Mouse (Mus musculus): ENCODE data around the gene Spaca9. TPM values are rescaled to one million over a fixed set of nuclear protein-coding genes. Genes with fewer than 3 reads are reported as not detected.

Spaca9 gene
- polyA plus RNA-seq, 1 experiment from 2014 or later, result 3.4 TPM

- H3K9ac ChIP-seq (ENCODE audit: low read depth, low read length), result no peak overlapping the region
- no peak overlapping the region for H3K27ac ChIP-seq (ENCODE audit: low read depth, low read length)
- no peaks in the 10 kb centered on the region for H3K36me3 ChIP-seq (ENCODE audit: control insufficient read depth, insufficient read depth, low read length)
- H3K27me3 ChIP-seq (replicated peaks; ENCODE audit: control insufficient read depth, insufficient read depth, low read length), result no peaks in the 10 kb centered on the region; the same call in 1 of the 2 replicates
- H3K4me1 ChIP-seq (ENCODE audit: control insufficient read depth, insufficient read depth, low read depth, low read length), result peaks cover 9% of the 10 kb centered on the region
- H3K4me3 ChIP-seq (ENCODE audit: low read length), result no peak overlapping the region
- WGBS, result 67% methylated on average over 9 of the region's 9 CpGs
- no peak for ATAC-seq
- no peaks in the 10 kb centered on the region for H3K9me3 ChIP-seq (ENCODE audit: control insufficient read depth, low read length)
- no peak overlapping the region for H3K4me2 ChIP-seq (ENCODE audit: low read length)
Measured at GRCm38 (mm10) chr2:28723912-28724311, 24.4 kb upstream of the Spaca9 start.

DNA sequence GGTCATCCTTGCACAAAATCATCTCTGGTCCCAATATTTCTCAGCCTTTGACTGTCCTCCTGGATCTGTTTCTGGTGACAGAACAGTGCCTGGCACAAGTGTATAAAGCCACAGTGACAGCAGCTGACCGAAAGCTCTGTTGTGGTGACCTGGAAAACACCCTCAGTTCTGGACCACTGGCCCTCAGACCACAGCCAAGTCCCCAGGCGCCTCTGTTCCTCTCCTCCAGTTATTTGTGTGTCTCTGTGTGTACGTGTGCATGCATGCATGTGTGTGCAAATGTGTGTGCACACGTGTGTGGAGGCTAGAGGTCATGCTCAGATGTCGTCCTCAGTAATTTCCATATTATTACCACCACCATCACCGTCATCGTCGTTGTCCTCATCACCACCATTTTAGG, 22.9 kb upstream of the Spaca9 start:
- no peak overlapping the region for H3K9ac ChIP-seq (ENCODE audit: low read depth, low read length)
- peaks cover 2% of the 10 kb centered on the region for H3K4me1 ChIP-seq (ENCODE audit: control insufficient read depth, insufficient read depth, low read depth, low read length)
- no peaks in the 10 kb centered on the region; the same call in 1 of the 2 replicates for H3K27me3 ChIP-seq (replicated peaks; ENCODE audit: control insufficient read depth, insufficient read depth, low read length)
- no peak overlapping the region for H3K4me3 ChIP-seq (ENCODE audit: low read length)
- 92% methylated on average over 8 of the region's 8 CpGs for WGBS
- no peak overlapping the region for H3K27ac ChIP-seq (ENCODE audit: low read depth, low read length)
- ATAC-seq, result no peak
- no peak overlapping the region for H3K4me2 ChIP-seq (ENCODE audit: low read length)
- no peaks in the 10 kb centered on the region for H3K9me3 ChIP-seq (ENCODE audit: control insufficient read depth, low read length)
- no peaks in the 10 kb centered on the region for H3K36me3 ChIP-seq (ENCODE audit: control insufficient read depth, insufficient read depth, low read length)

GRCm38 (mm10) chr2:28713036-28713435, 13.5 kb upstream of the Spaca9 start:
- H3K36me3 ChIP-seq (ENCODE audit: control insufficient read depth, insufficient read depth, low read length), result no peaks in the 10 kb centered on the region
- no peaks in the 10 kb centered on the region for H3K4me1 ChIP-seq (ENCODE audit: control insufficient read depth, insufficient read depth, low read depth, low read length)
- WGBS, result 79% methylated on average over 8 of the region's 8 CpGs
- no peaks in the 10 kb centered on the region for H3K9me3 ChIP-seq (ENCODE audit: control insufficient read depth, low read length)
- no peak overlapping the region for H3K9ac ChIP-seq (ENCODE audit: low read depth, low read length)
- ATAC-seq, result no peak
- H3K27ac ChIP-seq (ENCODE audit: low read depth, low read length), result no peak overlapping the region
- no peak overlapping the region for H3K4me2 ChIP-seq (ENCODE audit: low read length)
- no peaks in the 10 kb centered on the region for H3K27me3 ChIP-seq (replicated peaks; ENCODE audit: control insufficient read depth, insufficient read depth, low read length)
- H3K4me3 ChIP-seq (ENCODE audit: low read length), result no peak overlapping the region

GRCm38 (mm10) chr2:28706787-28707186, 7.3 kb upstream of the Spaca9 start:
- H3K4me2 ChIP-seq (ENCODE audit: low read length), result no peak overlapping the region

GRCm38 (mm10) chr2:28706106-28706636, 6.6 kb upstream of the Spaca9 start:
- no peaks in the 10 kb centered on the region for H3K27me3 ChIP-seq (replicated peaks; ENCODE audit: control insufficient read depth, insufficient read depth, low read length)
- 70% methylated on average over 8 of the region's 8 CpGs for WGBS
- no peak overlapping the region for H3K4me2 ChIP-seq (ENCODE audit: low read length)
- no peak overlapping the region for H3K27ac ChIP-seq (ENCODE audit: low read depth, low read length)
- no peak overlapping the region for H3K9ac ChIP-seq (ENCODE audit: low read depth, low read length)
- no peaks in the 10 kb centered on the region for H3K36me3 ChIP-seq (ENCODE audit: control insufficient read depth, insufficient read depth, low read length)
- H3K4me1 ChIP-seq (ENCODE audit: control insufficient read depth, insufficient read depth, low read depth, low read length), result no peaks in the 10 kb centered on the region
- no peak overlapping the region for H3K4me3 ChIP-seq (ENCODE audit: low read length)
- no peaks in the 10 kb centered on the region for H3K9me3 ChIP-seq (ENCODE audit: control insufficient read depth, low read length)
- ATAC-seq, result no peak

More at GRCm38 (mm10) chr2:28706787-28707186, 7.3 kb upstream of the Spaca9 start:
- H3K27me3 ChIP-seq (replicated peaks; ENCODE audit: control insufficient read depth, insufficient read depth, low read length), result no peaks in the 10 kb centered on the region
- no peak for ATAC-seq
- no peaks in the 10 kb centered on the region for H3K4me1 ChIP-seq (ENCODE audit: control insufficient read depth, insufficient read depth, low read depth, low read length)
- H3K4me3 ChIP-seq (ENCODE audit: low read length), result no peak overlapping the region
- H3K9ac ChIP-seq (ENCODE audit: low read depth, low read length), result no peak overlapping the region
- H3K9me3 ChIP-seq (ENCODE audit: control insufficient read depth, low read length), result no peaks in the 10 kb centered on the region
- 72% methylated on average over 6 of the region's 6 CpGs for WGBS
- H3K27ac ChIP-seq (ENCODE audit: low read depth, low read length), result no peak overlapping the region
- no peaks in the 10 kb centered on the region for H3K36me3 ChIP-seq (ENCODE audit: control insufficient read depth, insufficient read depth, low read length)

DNA sequence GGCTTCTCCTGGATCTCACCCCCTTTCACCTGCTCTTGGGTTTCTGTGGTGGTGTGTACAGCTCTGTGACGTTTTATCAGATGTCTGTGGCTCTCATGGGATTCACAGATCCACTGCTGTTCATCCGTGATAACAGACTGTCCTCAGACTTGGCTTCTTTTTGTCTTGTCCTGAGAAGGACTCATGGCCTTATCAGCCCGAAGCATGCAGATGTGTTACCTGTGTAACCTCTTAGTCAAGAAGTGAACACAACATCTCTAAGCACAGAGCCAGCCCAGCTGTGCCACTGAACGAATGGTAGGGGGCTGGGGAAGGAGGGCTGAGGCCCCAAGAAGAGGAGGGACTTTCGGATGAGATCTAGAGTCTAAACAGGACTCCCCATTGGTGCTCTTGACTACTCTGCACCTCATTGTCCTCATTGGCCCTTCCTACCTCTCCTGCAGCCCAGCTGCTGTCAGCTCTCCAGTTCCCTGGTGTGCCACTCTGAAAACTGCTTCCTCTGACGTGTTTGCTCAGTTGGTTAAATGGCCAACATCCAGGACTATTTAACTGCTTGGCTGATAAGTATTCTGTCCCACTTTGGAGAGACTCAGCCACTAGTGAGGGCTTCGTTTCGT, 2.2 kb upstream of the Spaca9 start:
- H3K4me1 ChIP-seq (ENCODE audit: control insufficient read depth, insufficient read depth, low read depth, low read length), result peaks cover 3% of the 10 kb centered on the region; the same call in 1 of the 2 replicates
- H3K9me3 ChIP-seq (ENCODE audit: control insufficient read depth, low read length), result no peaks in the 10 kb centered on the region
- no peak overlapping the region for H3K9ac ChIP-seq (ENCODE audit: low read depth, low read length)
- no peaks in the 10 kb centered on the region for H3K27me3 ChIP-seq (replicated peaks; ENCODE audit: control insufficient read depth, insufficient read depth, low read length)
- no peaks in the 10 kb centered on the region for H3K36me3 ChIP-seq (ENCODE audit: control insufficient read depth, insufficient read depth, low read length)
- no peak overlapping the region for H3K27ac ChIP-seq (ENCODE audit: low read depth, low read length)
- ATAC-seq, result no peak
- WGBS, result 70% methylated on average over 8 of the region's 8 CpGs
- no peak overlapping the region for H3K4me2 ChIP-seq (ENCODE audit: low read length)
- H3K4me3 ChIP-seq (ENCODE audit: low read length), result no peak overlapping the region

DNA sequence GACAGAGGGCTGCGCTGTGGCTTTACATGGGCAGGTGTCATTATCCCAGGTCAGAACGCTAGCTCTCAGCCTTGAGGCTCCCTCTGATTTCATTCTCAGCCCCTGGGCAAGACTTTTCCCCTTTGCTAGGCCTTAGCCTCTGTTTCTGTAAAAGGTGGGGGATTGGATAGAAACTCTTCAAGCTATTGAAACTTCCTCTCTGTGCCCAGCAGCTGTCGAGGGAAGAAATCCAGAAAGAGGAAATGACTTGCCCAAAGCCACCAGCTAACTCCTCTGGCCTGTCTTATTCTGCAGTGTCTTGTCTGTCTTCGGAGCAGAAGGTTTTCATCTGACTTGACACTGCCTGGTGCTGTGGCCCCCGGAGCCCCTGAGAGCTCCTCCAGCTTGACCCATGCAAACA, 961 bp downstream of the Spaca9 start:
- no peak overlapping the region for H3K27ac ChIP-seq (ENCODE audit: low read depth, low read length)
- no peak for ATAC-seq
- H3K36me3 ChIP-seq (ENCODE audit: control insufficient read depth, insufficient read depth, low read length), result no peaks in the 10 kb centered on the region
- no peak overlapping the region; the same call in 1 of the 2 replicates for H3K4me2 ChIP-seq (ENCODE audit: low read length)
- no peak overlapping the region for H3K9ac ChIP-seq (ENCODE audit: low read depth, low read length)
- WGBS, result 82% methylated on average over 5 of the region's 5 CpGs
- no peak overlapping the region for H3K4me3 ChIP-seq (ENCODE audit: low read length)
- no peaks in the 10 kb centered on the region for H3K9me3 ChIP-seq (ENCODE audit: control insufficient read depth, low read length)
- peaks cover 3% of the 10 kb centered on the region; the same call in 1 of the 2 replicates for H3K4me1 ChIP-seq (ENCODE audit: control insufficient read depth, insufficient read depth, low read depth, low read length)
- no peaks in the 10 kb centered on the region for H3K27me3 ChIP-seq (replicated peaks; ENCODE audit: control insufficient read depth, insufficient read depth, low read length)

DNA sequence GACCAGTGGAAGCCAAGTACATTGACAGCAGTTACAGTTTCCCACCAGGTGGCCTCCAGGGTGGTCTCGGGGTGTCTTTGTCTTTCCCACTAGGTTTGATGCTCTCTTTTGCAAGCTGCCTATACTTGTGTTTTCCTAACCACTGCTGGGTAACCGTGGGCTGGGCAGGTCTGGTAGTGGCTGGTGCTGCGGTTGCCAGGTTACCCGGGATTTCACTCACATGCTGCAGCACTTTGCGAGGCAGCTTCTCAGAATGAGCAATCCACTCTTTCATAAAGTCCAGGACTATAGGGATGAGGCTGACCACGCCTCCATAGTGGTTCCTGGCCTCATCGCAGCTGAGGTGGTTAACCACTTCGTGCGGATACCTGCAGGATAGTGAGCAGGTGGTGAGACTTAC, 6.8 kb downstream of the Spaca9 start:
- H3K27me3 ChIP-seq (replicated peaks; ENCODE audit: control insufficient read depth, insufficient read depth, low read length), result no peaks in the 10 kb centered on the region
- H3K4me1 ChIP-seq (ENCODE audit: control insufficient read depth, insufficient read depth, low read depth, low read length), result no peaks in the 10 kb centered on the region
- no peak overlapping the region for H3K4me3 ChIP-seq (ENCODE audit: low read length)
- no peak overlapping the region for H3K9ac ChIP-seq (ENCODE audit: low read depth, low read length)
- no peak overlapping the region for H3K27ac ChIP-seq (ENCODE audit: low read depth, low read length)
- WGBS, result 64% methylated on average over 9 of the region's 9 CpGs
- H3K4me2 ChIP-seq (ENCODE audit: low read length), result no peak overlapping the region
- no peaks in the 10 kb centered on the region for H3K9me3 ChIP-seq (ENCODE audit: control insufficient read depth, low read length)
- H3K36me3 ChIP-seq (ENCODE audit: control insufficient read depth, insufficient read depth, low read length), result no peaks in the 10 kb centered on the region
- no peak for ATAC-seq

DNA sequence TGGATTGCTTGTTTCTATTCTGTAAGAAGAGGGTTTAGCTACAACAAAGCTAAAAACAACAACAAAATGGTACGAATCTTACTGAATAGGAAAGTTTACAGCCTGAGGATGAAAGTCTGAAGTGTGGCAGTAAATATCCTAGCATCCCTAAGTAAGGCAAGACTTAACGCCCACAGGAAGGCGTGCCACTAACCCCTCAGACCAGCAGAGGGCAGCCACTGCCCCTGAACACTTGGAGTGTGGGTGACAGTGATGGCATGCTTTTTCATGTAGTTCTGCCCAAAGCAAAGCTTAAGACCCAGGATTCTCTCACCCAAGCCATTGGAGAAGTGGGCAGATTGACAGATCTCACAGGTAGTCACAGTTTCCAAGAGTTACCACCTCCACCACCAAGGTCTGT, 11.1 kb downstream of the Spaca9 start:
- Histone ChIP-seq H3K9me3 (ENCODE audit: control insufficient read depth, low read length) (no peaks in the 10 kb centered on the region), H3K4me3 (ENCODE audit: low read length) (no peak overlapping the region), H3K9ac (ENCODE audit: low read depth, low read length) (no peak overlapping the region), H3K27me3 (replicated peaks; ENCODE audit: control insufficient read depth, insufficient read depth, low read length) (no peaks in the 10 kb centered on the region), H3K36me3 (ENCODE audit: control insufficient read depth, insufficient read depth, low read length) (peaks cover 14% of the 10 kb centered on the region), H3K4me2 (ENCODE audit: low read length) (no peak overlapping the region), H3K27ac (ENCODE audit: low read depth, low read length) (no peak overlapping the region), H3K4me1 (ENCODE audit: control insufficient read depth, insufficient read depth, low read depth, low read length) (no peaks in the 10 kb centered on the region)
- WGBS, result 54% methylated on average over 3 of the region's 3 CpGs
- no peak; the same call in 1 of the 2 replicates for ATAC-seq

Measured in hindbrain, embryonic 16.5 days (tissue).